Mouse (Mus musculus): ENCODE results near the gene Arvcf.

- TF ChIP-seq POLR2A (IDR thresholded peaks at IDR 0.05; ENCODE audit: borderline replicate concordance, control insufficient read depth, low read depth, low read length) (no peak), CTCF (IDR thresholded peaks at IDR 0.05; ENCODE audit: control insufficient read depth, insufficient read depth, low read length) (no peak)
These were observed 48.2 kb downstream of the Arvcf start for GRCm38 (mm10) chr16:18396201-18396600.
